Mouse (Mus musculus): Measurements from ENCODE around the gene Patz1. TPM values are rescaled to one million over a fixed set of nuclear protein-coding genes. Genes with fewer than 3 reads are reported as not detected.

Gene Patz1
- polyA plus RNA-seq, 1 experiment: 36.3 TPM

- no peak for DNase-seq
- TF ChIP-seq POLR2A (IDR thresholded peaks at IDR 0.05; ENCODE audit: low read depth, low read length) (no peak), CTCF (conservative IDR thresholded peaks at IDR 0.05; ENCODE audit: insufficient read depth, insufficient read length, low read depth, low read length) (no peak)
- Histone ChIP-seq H3K4me1 (ENCODE audit: control insufficient read depth, insufficient read depth, low read length) (no peaks in the 10 kb centered on the region), H3K27me3 (replicated peaks; ENCODE audit: control insufficient read depth, insufficient read depth, low read length) (no peaks in the 10 kb centered on the region), H3K36me3 (ENCODE audit: control insufficient read depth, insufficient read depth, low read length) (peaks cover 4% of the 10 kb centered on the region), H3K4me3 (ENCODE audit: insufficient read depth, low read depth, low read length) (no peak overlapping the region), H3K27ac (ENCODE audit: insufficient read depth, low read depth, low read length) (no peak overlapping the region)
- 84% methylated on average over 4 of the region's 4 CpGs for WGBS
Observed at GRCm38 (mm10) chr11:3309884-3310283, 21.2 kb downstream of the Patz1 start.

GRCm38 (mm10) chr11:3310789-3311585, 22.3 kb downstream of the Patz1 start:
- no peaks in the 10 kb centered on the region for H3K27me3 ChIP-seq (replicated peaks; ENCODE audit: control insufficient read depth, insufficient read depth, low read length)
- H3K27ac ChIP-seq (ENCODE audit: insufficient read depth, low read depth, low read length): no peak overlapping the region
- no peaks in the 10 kb centered on the region for H3K4me1 ChIP-seq (ENCODE audit: control insufficient read depth, insufficient read depth, low read length)
- peaks cover 4% of the 10 kb centered on the region for H3K36me3 ChIP-seq (ENCODE audit: control insufficient read depth, insufficient read depth, low read length)
- no peak overlapping the region for H3K4me3 ChIP-seq (ENCODE audit: insufficient read depth, low read depth, low read length)
- DNase-seq: no peak
- WGBS: 81% methylated on average over 10 of the region's 10 CpGs
- TF ChIP-seq POLR2A (IDR thresholded peaks at IDR 0.05; ENCODE audit: low read depth, low read length) (no peak), CTCF (conservative IDR thresholded peaks at IDR 0.05; ENCODE audit: insufficient read depth, insufficient read length, low read depth, low read length) (no peak)

GRCm38 (mm10) chr11:3311586-3312347, 23.1 kb downstream of the Patz1 start:
- Histone ChIP-seq H3K27me3 (replicated peaks; ENCODE audit: control insufficient read depth, insufficient read depth, low read length) (no peaks in the 10 kb centered on the region), H3K4me3 (ENCODE audit: insufficient read depth, low read depth, low read length) (no peak overlapping the region), H3K4me1 (ENCODE audit: control insufficient read depth, insufficient read depth, low read length) (no peaks in the 10 kb centered on the region), H3K36me3 (ENCODE audit: control insufficient read depth, insufficient read depth, low read length) (peaks cover 4% of the 10 kb centered on the region), H3K27ac (ENCODE audit: insufficient read depth, low read depth, low read length) (no peak overlapping the region)
- DNase-seq: no peak
- TF ChIP-seq POLR2A (IDR thresholded peaks at IDR 0.05; ENCODE audit: low read depth, low read length) (no peak), CTCF (conservative IDR thresholded peaks at IDR 0.05; ENCODE audit: insufficient read depth, insufficient read length, low read depth, low read length) (no peak)
- WGBS: 83% methylated on average over 10 of the region's 10 CpGs

- Histone ChIP-seq H3K27ac (ENCODE audit: insufficient read depth, low read depth, low read length) (0 out of 2 replicates have a peak overlapping the region, but pooled peaks have one; percentile 7), H3K4me1 (ENCODE audit: control insufficient read depth, insufficient read depth, low read length) (no peaks in the 10 kb centered on the region), H3K4me3 (ENCODE audit: insufficient read depth, low read depth, low read length) (no peak overlapping the region), H3K36me3 (ENCODE audit: control insufficient read depth, insufficient read depth, low read length) (peaks cover 4% of the 10 kb centered on the region), H3K27me3 (replicated peaks; ENCODE audit: control insufficient read depth, insufficient read depth, low read length) (no peaks in the 10 kb centered on the region)
- no peak for TF ChIP-seq CTCF (conservative IDR thresholded peaks at IDR 0.05; ENCODE audit: insufficient read depth, insufficient read length, low read depth, low read length)
- no peak for TF ChIP-seq POLR2A (IDR thresholded peaks at IDR 0.05; ENCODE audit: low read depth, low read length)
- no peak for DNase-seq
- 84% methylated on average over 1 of the region's 1 CpGs for WGBS
Observed at GRCm38 (mm10) chr11:3313294-3313693, 24.6 kb downstream of the Patz1 start.

GRCm38 (mm10) chr11:3314148-3314547, 25.5 kb downstream of the Patz1 start:
- no peak for TF ChIP-seq POLR2A (IDR thresholded peaks at IDR 0.05; ENCODE audit: low read depth, low read length)
- TF ChIP-seq CTCF (conservative IDR thresholded peaks at IDR 0.05; ENCODE audit: insufficient read depth, insufficient read length, low read depth, low read length): peak; percentile 84
- Histone ChIP-seq H3K27ac (ENCODE audit: insufficient read depth, low read depth, low read length) (no peak overlapping the region), H3K4me3 (ENCODE audit: insufficient read depth, low read depth, low read length) (no peak overlapping the region), H3K4me1 (ENCODE audit: control insufficient read depth, insufficient read depth, low read length) (no peaks in the 10 kb centered on the region), H3K27me3 (replicated peaks; ENCODE audit: control insufficient read depth, insufficient read depth, low read length) (no peaks in the 10 kb centered on the region), H3K36me3 (ENCODE audit: control insufficient read depth, insufficient read depth, low read length) (peaks cover 2% of the 10 kb centered on the region)
- DNase-seq: peak; percentile 75
- WGBS: 40% methylated on average over 2 of the region's 2 CpGs

- no peaks in the 10 kb centered on the region for H3K36me3 ChIP-seq (ENCODE audit: control insufficient read depth, insufficient read depth, low read length)
- H3K27ac ChIP-seq (ENCODE audit: insufficient read depth, low read depth, low read length): no peak overlapping the region
- TF ChIP-seq CTCF (conservative IDR thresholded peaks at IDR 0.05; ENCODE audit: insufficient read depth, insufficient read length, low read depth, low read length) (no peak), POLR2A (IDR thresholded peaks at IDR 0.05; ENCODE audit: low read depth, low read length) (no peak)
- no peak for DNase-seq
- 80% methylated on average over 3 of the region's 3 CpGs for WGBS
- H3K4me3 ChIP-seq (ENCODE audit: insufficient read depth, low read depth, low read length): no peak overlapping the region
- H3K27me3 ChIP-seq (replicated peaks; ENCODE audit: control insufficient read depth, insufficient read depth, low read length): no peaks in the 10 kb centered on the region
- H3K4me1 ChIP-seq (ENCODE audit: control insufficient read depth, insufficient read depth, low read length): no peaks in the 10 kb centered on the region
Observed at GRCm38 (mm10) chr11:3318286-3318685, 29.6 kb downstream of the Patz1 start.

- Histone ChIP-seq H3K4me1 (ENCODE audit: control insufficient read depth, insufficient read depth, low read length) (peaks cover 3% of the 10 kb centered on the region; the same call in 1 of the 2 replicates), H3K27me3 (replicated peaks; ENCODE audit: control insufficient read depth, insufficient read depth, low read length) (no peaks in the 10 kb centered on the region), H3K27ac (ENCODE audit: insufficient read depth, low read depth, low read length) (no peak overlapping the region), H3K36me3 (ENCODE audit: control insufficient read depth, insufficient read depth, low read length) (no peaks in the 10 kb centered on the region), H3K4me3 (ENCODE audit: insufficient read depth, low read depth, low read length) (no peak overlapping the region)
- DNase-seq: no peak
- TF ChIP-seq POLR2A (IDR thresholded peaks at IDR 0.05; ENCODE audit: low read depth, low read length): no peak
- WGBS: 82% methylated on average over 5 of the region's 5 CpGs
Observed at GRCm38 (mm10) chr11:3328271-3328670, 39.6 kb downstream of the Patz1 start.

All from kidney, adult 2 months (tissue).